ENCODE assay signal across 28 mouse cellular contexts in the genomic region with DNA sequence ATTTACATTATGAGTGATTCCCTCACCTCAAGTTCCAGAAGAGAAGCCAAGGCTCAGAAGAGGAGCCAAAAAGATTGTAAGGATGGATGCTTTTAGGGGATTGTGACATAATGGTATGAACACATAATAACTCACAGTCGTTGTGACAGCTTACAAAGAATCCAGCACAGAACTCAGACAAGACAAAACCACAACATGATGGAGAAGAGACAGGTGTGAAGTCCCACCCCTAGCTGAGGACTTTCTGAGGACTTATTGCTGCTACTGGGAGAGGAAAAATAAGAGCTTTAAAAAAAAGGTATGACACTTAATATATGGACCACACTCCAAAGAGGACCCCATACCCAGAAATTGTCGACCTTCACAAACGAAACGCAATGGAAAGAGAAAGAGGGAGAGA.
"Had no signal": no experiment of that assay in that cellular context is flagged by ENCODE, and none has a peak within 500 bp of the region (broad histone marks: within the 10 kb centered on the region; RNA-seq: fewer than 3 reads in every experiment).

No protein-coding gene starts in this region.

- ATAC-seq: liver, embryonic 12.5 days; liver, postnatal 0 days; lung, postnatal 0 days; midbrain, embryonic 13.5 days; midbrain, embryonic 15.5 days; midbrain, embryonic 16.5 days had no signal

- H3K4me3 ChIP-seq: limb, embryonic 10.5 days; limb, embryonic 12.5 days; limb, embryonic 13.5 days; limb, embryonic 15.5 days; liver, embryonic 12.5 days; liver, embryonic 13.5 days; liver, embryonic 15.5 days; lung, embryonic 15.5 days; megakaryocyte, embryonic 14.5 days; midbrain, embryonic 10.5 days; midbrain, embryonic 12.5 days; midbrain, embryonic 13.5 days; midbrain, embryonic 15.5 days had no signal

- H3K27me3 ChIP-seq: limb, embryonic 12.5 days; limb, embryonic 13.5 days; limb, embryonic 15.5 days; liver, embryonic 12.5 days; liver, embryonic 13.5 days; liver, embryonic 15.5 days; lung, embryonic 15.5 days; megakaryocyte, embryonic 14.5 days; midbrain, embryonic 12.5 days; midbrain, embryonic 13.5 days; midbrain, embryonic 15.5 days had no signal

- H3K36me3 ChIP-seq: limb, embryonic 10.5 days; limb, embryonic 12.5 days; limb, embryonic 13.5 days; limb, embryonic 15.5 days; liver, embryonic 12.5 days; liver, embryonic 13.5 days; liver, embryonic 15.5 days; lung, embryonic 15.5 days; midbrain, embryonic 10.5 days; midbrain, embryonic 12.5 days; midbrain, embryonic 13.5 days; midbrain, embryonic 15.5 days had no signal

- H3K4me2 ChIP-seq: limb, embryonic 12.5 days; limb, embryonic 13.5 days; limb, embryonic 15.5 days; liver, embryonic 11.5 days; liver, embryonic 12.5 days; liver, embryonic 13.5 days; liver, embryonic 15.5 days; lung, embryonic 14.5 days; lung, embryonic 15.5 days; midbrain, embryonic 11.5 days; midbrain, embryonic 12.5 days; midbrain, embryonic 13.5 days; midbrain, embryonic 15.5 days had no signal

- DNase-seq: left cerebral cortex, postnatal 4 days; liver; liver, embryonic 13.5 days; liver, postnatal 0 days; lung, adult 18-20 months; lung, adult 2 months; lung, postnatal 10 days; lung, postnatal 14 days; lung, postnatal 36 days; lung, postnatal 4 days; midbrain, embryonic 14.5 days had no signal
